In the genomic region with DNA sequence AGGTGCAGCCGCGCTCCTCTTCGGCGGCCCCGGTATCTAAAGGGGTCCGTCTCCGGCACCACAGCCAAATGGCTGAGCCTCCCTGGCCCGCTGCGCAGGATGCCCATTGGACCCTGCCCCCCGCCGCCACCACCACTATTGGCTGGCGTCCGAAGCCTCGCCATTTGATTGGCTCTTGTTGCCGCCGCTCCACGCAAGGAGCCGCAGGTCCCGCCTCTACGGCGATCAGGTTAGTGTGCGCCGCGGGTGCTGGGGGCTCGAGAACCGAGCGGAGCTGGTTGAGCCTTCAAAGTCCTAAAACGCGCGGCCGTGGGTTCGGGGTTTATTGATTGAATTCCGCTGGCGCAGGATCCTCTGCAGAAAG, we compare ENCODE assay signal across 8 mouse cellular contexts. TPM values are rescaled to one million over a fixed set of nuclear protein-coding genes. Genes with fewer than 3 reads are reported as not detected.
DNase-seq lines count a peak whose midpoint lies in the region; ATAC-seq lines count a peak whose summit lies in the region.

TSS of gene Anp32a (plus strand) at position 171 of the 364 bp plus-strand sequence.

- peak; percentile 97 for DNase-seq in MN1 (ENCODE audit: low spot score)
- DNase-seq in cerebellum, adult 9-10 months, result peak; percentile 99
- DNase-seq in hindbrain, embryonic 10.5 days (ENCODE audit: low spot score), result peak; percentile 97
- peak; percentile 100 for DNase-seq in layer of hippocampus, postnatal 10 days (ENCODE audit: low spot score in 2 of 2)
- DNase-seq in lung, postnatal 10 days, result peak; percentile 99
- peak; percentile 99 for DNase-seq in ovary, postnatal 36 days (ENCODE audit: low spot score)
- peak; percentile 98 for DNase-seq in thymus, postnatal 25 days

- peak within 1 kb of the TSS; percentile 73 for H3K4me3 ChIP-seq in hindbrain, embryonic 10.5 days

- peak within 1 kb of the TSS; percentile 99 for H3K27ac ChIP-seq in hindbrain, embryonic 10.5 days

- H3K27me3 ChIP-seq in hindbrain, embryonic 10.5 days (ENCODE audit: insufficient read depth, poor library complexity, severe bottlenecking), result no peaks in the 10 kb centered on the region

- no peaks in the 10 kb centered on the region for H3K9me3 ChIP-seq in hindbrain, embryonic 10.5 days

- peak; percentile 80 for ATAC-seq in frontal cortex, adult (ENCODE audit: low TSS enrichment)

- H3K36me3 ChIP-seq in hindbrain, embryonic 10.5 days, result no peaks in the 10 kb centered on the region; the same call in 1 of the 2 replicates

- H3K4me1 ChIP-seq in hindbrain, embryonic 10.5 days (replicated peaks), result peaks cover 42% of the 10 kb centered on the region

- 0% methylated on average over 34 of the region's 34 CpGs for WGBS in hindbrain, embryonic 10.5 days

RNA-seq across cellular contexts. Expression of gene Anp32a, which starts in this region (rescaled TPM):
- 211 and 251 TPM in 2 replicates for polyA plus RNA-seq in hindbrain, embryonic 10.5 days (2016; fragmentation: Nextera tagmentation; extraction: Ambion mirVana)
- 100 to 1,000 TPM; 224 to 231 TPM for total RNA-seq in layer of hippocampus, postnatal 10 days (2021)

Comparison
In these comparisons a context has a peak if more than half of its experiments do, and no peak if none do; other contexts are left out.
1. Peak in every context shown above with its lines: DNase-seq, ATAC-seq, H3K4me3 ChIP-seq and H3K27ac ChIP-seq.